Mouse (Mus musculus): ENCODE measurements at regions not wholly inside any gene's neighbourhood (a gene's known extent, or its start where the extent isn't known, plus 50 kb on each side); places are given as distances from the start of the nearest gene placed in this dataset.

- Histone ChIP-seq H3K9me3 (ENCODE audit: control insufficient read depth, low read length) (no peaks in the 10 kb centered on the region), H3K27ac (ENCODE audit: low read length) (no peak overlapping the region)
- ATAC-seq (ENCODE audit: low read depth) = no peak
These were observed 324.2 kb downstream of the Ice1 start for GRCm38 (mm10) chr13:70313205-70313604.

GRCm38 (mm10) chr13:70323537-70323936 lies 313.9 kb downstream of the Ice1 start:
- no peak for ATAC-seq (ENCODE audit: low read depth)
- no peaks in the 10 kb centered on the region for H3K27me3 ChIP-seq (ENCODE audit: control insufficient read depth, insufficient read depth, low read depth, low read length)
- WGBS = 68% methylated on average over 1 of the region's 1 CpGs
- no peaks in the 10 kb centered on the region for H3K9me3 ChIP-seq (ENCODE audit: control insufficient read depth, low read length)
- no peak overlapping the region for H3K4me3 ChIP-seq (ENCODE audit: low read length)
- no peak overlapping the region for H3K9ac ChIP-seq (ENCODE audit: low read length)
- H3K27ac ChIP-seq (ENCODE audit: low read length) = no peak overlapping the region
- no peaks in the 10 kb centered on the region for H3K4me1 ChIP-seq (replicated peaks; ENCODE audit: control insufficient read depth, insufficient read depth, low read length)
- no peak overlapping the region for H3K4me2 ChIP-seq (ENCODE audit: low read depth, low read length)
- H3K36me3 ChIP-seq (ENCODE audit: control insufficient read depth, insufficient read depth, low read length) = no peaks in the 10 kb centered on the region

More at GRCm38 (mm10) chr13:70313205-70313604, 324.2 kb downstream of the Ice1 start:
- no peak overlapping the region for H3K9ac ChIP-seq (ENCODE audit: low read length)
- no peak overlapping the region for H3K4me2 ChIP-seq (ENCODE audit: low read depth, low read length)
- WGBS = 48% methylated on average over 2 of the region's 2 CpGs
- no peak overlapping the region for H3K4me3 ChIP-seq (ENCODE audit: low read length)
- no peaks in the 10 kb centered on the region for H3K36me3 ChIP-seq (ENCODE audit: control insufficient read depth, insufficient read depth, low read length)
- no peaks in the 10 kb centered on the region for H3K4me1 ChIP-seq (replicated peaks; ENCODE audit: control insufficient read depth, insufficient read depth, low read length)
- no peaks in the 10 kb centered on the region for H3K27me3 ChIP-seq (ENCODE audit: control insufficient read depth, insufficient read depth, low read depth, low read length)

- WGBS = 40% methylated on average over 4 of the region's 4 CpGs
- Histone ChIP-seq H3K27me3 (ENCODE audit: control insufficient read depth, insufficient read depth, low read depth, low read length) (no peaks in the 10 kb centered on the region), H3K27ac (ENCODE audit: low read length) (peak overlapping the region; percentile 36; the same call in 1 of the 2 replicates), H3K4me1 (replicated peaks; ENCODE audit: control insufficient read depth, insufficient read depth, low read length) (peaks cover 5% of the 10 kb centered on the region; the same call in 1 of the 2 replicates), H3K4me3 (ENCODE audit: low read length) (no peak overlapping the region), H3K9me3 (ENCODE audit: control insufficient read depth, low read length) (no peaks in the 10 kb centered on the region), H3K9ac (ENCODE audit: low read length) (no peak overlapping the region), H3K36me3 (ENCODE audit: control insufficient read depth, insufficient read depth, low read length) (no peaks in the 10 kb centered on the region), H3K4me2 (ENCODE audit: low read depth, low read length) (no peak overlapping the region)
- ATAC-seq (ENCODE audit: low read depth) = peak; percentile 93
These were observed 301.4 kb downstream of the Ice1 start for GRCm38 (mm10) chr13:70336069-70336468.

- Histone ChIP-seq H3K4me1 (replicated peaks; ENCODE audit: control insufficient read depth, insufficient read depth, low read length) (peaks cover 5% of the 10 kb centered on the region; the same call in 1 of the 2 replicates), H3K4me3 (ENCODE audit: low read length) (no peak overlapping the region), H3K27ac (ENCODE audit: low read length) (no peak overlapping the region), H3K4me2 (ENCODE audit: low read depth, low read length) (no peak overlapping the region), H3K9me3 (ENCODE audit: control insufficient read depth, low read length) (no peaks in the 10 kb centered on the region), H3K9ac (ENCODE audit: low read length) (no peak overlapping the region), H3K27me3 (ENCODE audit: control insufficient read depth, insufficient read depth, low read depth, low read length) (no peaks in the 10 kb centered on the region), H3K36me3 (ENCODE audit: control insufficient read depth, insufficient read depth, low read length) (no peaks in the 10 kb centered on the region)
- WGBS = 68% methylated on average over 3 of the region's 3 CpGs
- ATAC-seq (ENCODE audit: low read depth) = no peak
These were observed 297.0 kb downstream of the Ice1 start for GRCm38 (mm10) chr13:70340437-70340836.

- Histone ChIP-seq H3K4me1 (replicated peaks; ENCODE audit: control insufficient read depth, insufficient read depth, low read length) (no peaks in the 10 kb centered on the region), H3K27ac (ENCODE audit: low read length) (no peak overlapping the region), H3K9me3 (ENCODE audit: control insufficient read depth, low read length) (no peaks in the 10 kb centered on the region), H3K9ac (ENCODE audit: low read length) (no peak overlapping the region), H3K4me3 (ENCODE audit: low read length) (no peak overlapping the region), H3K36me3 (ENCODE audit: control insufficient read depth, insufficient read depth, low read length) (no peaks in the 10 kb centered on the region), H3K4me2 (ENCODE audit: low read depth, low read length) (no peak overlapping the region), H3K27me3 (ENCODE audit: control insufficient read depth, insufficient read depth, low read depth, low read length) (no peaks in the 10 kb centered on the region)
- no peak for ATAC-seq (ENCODE audit: low read depth)
- 88% methylated on average over 1 of the region's 1 CpGs for whole genome bisulfite sequencing
These were observed 294.2 kb downstream of the Ice1 start for GRCm38 (mm10) chr13:70343191-70343734.

GRCm38 (mm10) chr13:70343911-70344310 lies 293.5 kb downstream of the Ice1 start:
- H3K36me3 ChIP-seq (ENCODE audit: control insufficient read depth, insufficient read depth, low read length) = no peaks in the 10 kb centered on the region
- H3K9ac ChIP-seq (ENCODE audit: low read length) = no peak overlapping the region
- no peaks in the 10 kb centered on the region for H3K27me3 ChIP-seq (ENCODE audit: control insufficient read depth, insufficient read depth, low read depth, low read length)
- WGBS = 55% methylated on average over 2 of the region's 2 CpGs
- no peaks in the 10 kb centered on the region for H3K9me3 ChIP-seq (ENCODE audit: control insufficient read depth, low read length)
- no peak overlapping the region for H3K4me2 ChIP-seq (ENCODE audit: low read depth, low read length)
- no peak for ATAC-seq (ENCODE audit: low read depth)
- H3K4me3 ChIP-seq (ENCODE audit: low read length) = no peak overlapping the region
- H3K27ac ChIP-seq (ENCODE audit: low read length) = no peak overlapping the region
- H3K4me1 ChIP-seq (replicated peaks; ENCODE audit: control insufficient read depth, insufficient read depth, low read length) = peaks cover 3% of the 10 kb centered on the region

- H3K27me3 ChIP-seq (ENCODE audit: control insufficient read depth, insufficient read depth, low read depth, low read length) = no peaks in the 10 kb centered on the region
- no peak for ATAC-seq (ENCODE audit: low read depth)
These were observed 293.1 kb downstream of the Ice1 start for GRCm38 (mm10) chr13:70344311-70344710.

GRCm38 (mm10) chr13:70348456-70348855 lies 289.0 kb downstream of the Ice1 start:
- peak; percentile 66 for ATAC-seq (ENCODE audit: low read depth)
- 76% methylated on average over 4 of the region's 4 CpGs for WGBS
- H3K36me3 ChIP-seq (ENCODE audit: control insufficient read depth, insufficient read depth, low read length) = no peaks in the 10 kb centered on the region

More at GRCm38 (mm10) chr13:70344311-70344710, 293.1 kb downstream of the Ice1 start:
- H3K27ac ChIP-seq (ENCODE audit: low read length) = no peak overlapping the region
- no peaks in the 10 kb centered on the region for H3K9me3 ChIP-seq (ENCODE audit: control insufficient read depth, low read length)
- WGBS = 80% methylated on average over 5 of the region's 5 CpGs
- peaks cover 4% of the 10 kb centered on the region for H3K4me1 ChIP-seq (replicated peaks; ENCODE audit: control insufficient read depth, insufficient read depth, low read length)
- H3K9ac ChIP-seq (ENCODE audit: low read length) = no peak overlapping the region
- H3K4me3 ChIP-seq (ENCODE audit: low read length) = no peak overlapping the region
- no peaks in the 10 kb centered on the region for H3K36me3 ChIP-seq (ENCODE audit: control insufficient read depth, insufficient read depth, low read length)
- H3K4me2 ChIP-seq (ENCODE audit: low read depth, low read length) = no peak overlapping the region

GRCm38 (mm10) chr13:70348965-70349364 lies 288.5 kb downstream of the Ice1 start:
- peak; percentile 84 for ATAC-seq (ENCODE audit: low read depth)
- no peak overlapping the region for H3K4me3 ChIP-seq (ENCODE audit: low read length)
- peak overlapping the region; percentile 84 for H3K27ac ChIP-seq (ENCODE audit: low read length)
- no peaks in the 10 kb centered on the region for H3K27me3 ChIP-seq (ENCODE audit: control insufficient read depth, insufficient read depth, low read depth, low read length)
- H3K9ac ChIP-seq (ENCODE audit: low read length) = no peak overlapping the region
- H3K4me2 ChIP-seq (ENCODE audit: low read depth, low read length) = no peak overlapping the region
- no peaks in the 10 kb centered on the region for H3K36me3 ChIP-seq (ENCODE audit: control insufficient read depth, insufficient read depth, low read length)
- H3K9me3 ChIP-seq (ENCODE audit: control insufficient read depth, low read length) = peaks cover 3% of the 10 kb centered on the region; the same call in 1 of the 2 replicates
- WGBS = 21% methylated on average over 2 of the region's 2 CpGs
- H3K4me1 ChIP-seq (replicated peaks; ENCODE audit: control insufficient read depth, insufficient read depth, low read length) = peaks cover 9% of the 10 kb centered on the region

More at GRCm38 (mm10) chr13:70348456-70348855, 289.0 kb downstream of the Ice1 start:
- no peak overlapping the region for H3K4me3 ChIP-seq (ENCODE audit: low read length)
- H3K4me1 ChIP-seq (replicated peaks; ENCODE audit: control insufficient read depth, insufficient read depth, low read length) = peaks cover 9% of the 10 kb centered on the region
- H3K27me3 ChIP-seq (ENCODE audit: control insufficient read depth, insufficient read depth, low read depth, low read length) = no peaks in the 10 kb centered on the region
- H3K27ac ChIP-seq (ENCODE audit: low read length) = no peak overlapping the region
- H3K9me3 ChIP-seq (ENCODE audit: control insufficient read depth, low read length) = peaks cover 3% of the 10 kb centered on the region; the same call in 1 of the 2 replicates
- H3K9ac ChIP-seq (ENCODE audit: low read length) = no peak overlapping the region
- H3K4me2 ChIP-seq (ENCODE audit: low read depth, low read length) = no peak overlapping the region

All from lung, embryonic 16.5 days (tissue).